Mouse (Mus musculus) heart, embryonic 14.5 days (tissue): ENCODE results near the gene Fmnl2. TPM values are rescaled to one million over a fixed set of nuclear protein-coding genes. Genes with fewer than 3 reads are reported as not detected.

ENCODE experiments used
- ATAC-seq: fragments of 200-750 bp; cut with Nextera tagmentation; 2 replicates; pipeline ENCODE4 v1.8.0; 2017; ENCODE audit warnings: low read depth, moderate TSS enrichment; ENCODE audit not compliant: insufficient number of reproducible peaks, insufficient read depth, low FRiP score
- H3K27ac ChIP-seq, 2 experiments: fragments of 200-500 bp in 1 of 2; fragments of 300-500 bp in 1 of 2; sonication (generic) in 1 of 2; replicated peaks in 1 of 2; 2 replicates each; pipeline ENCODE4 v1.5.1; 2012 to 2014; ENCODE audit warnings: low read depth in 2 of 2, low read length in 2 of 2, control low read depth in 1 of 2, mild to moderate bottlenecking in 1 of 2, mixed read lengths in 1 of 2; ENCODE audit not compliant: control insufficient read depth in 1 of 2, insufficient read depth in 1 of 2
- H3K27me3 ChIP-seq: fragments of 300-500 bp; sonication (generic); 2 replicates; pipeline ENCODE4 v1.6.1; 2014; ENCODE audit warnings: mild to moderate bottlenecking, low read length, control low read depth; ENCODE audit not compliant: control insufficient read depth, insufficient read depth
- H3K36me3 ChIP-seq: fragments of 300-500 bp; sonication (generic); 2 replicates; pipeline ENCODE4 v1.6.1; 2014; ENCODE audit warnings: mild to moderate bottlenecking, control low read depth, low read length, mixed read lengths; ENCODE audit not compliant: control insufficient read depth, insufficient read depth
- H3K4me1 ChIP-seq, 2 experiments: fragments of 200-500 bp in 1 of 2; fragments of 300-500 bp in 1 of 2; sonication (generic) in 1 of 2; 2 replicates each; pipeline ENCODE4 v1.6.1; 2012 to 2014; ENCODE audit warnings: low read length in 2 of 2, control low read depth in 1 of 2, mixed read lengths in 1 of 2; ENCODE audit not compliant: control insufficient read depth in 2 of 2, insufficient read depth in 2 of 2
- H3K4me2 ChIP-seq: fragments of 300-500 bp; sonication (generic); 2 replicates; pipeline ENCODE4 v1.6.1; 2014; ENCODE audit warnings: mild to moderate bottlenecking, low read length
- H3K4me3 ChIP-seq, 2 experiments: fragments of 200-500 bp in 1 of 2; fragments of 300-500 bp in 1 of 2; sonication (generic) in 1 of 2; 2 replicates each; pipeline ENCODE4 v1.5.1; 2012 to 2014; ENCODE audit warnings: low read length in 2 of 2, mild to moderate bottlenecking in 2 of 2, control low read depth in 1 of 2, low read depth in 1 of 2, moderate library complexity in 1 of 2; ENCODE audit not compliant: control insufficient read depth in 1 of 2, insufficient read depth in 1 of 2
- H3K9ac ChIP-seq: fragments of 300-500 bp; sonication (generic); 2 replicates; pipeline ENCODE4 v1.6.1; 2014; ENCODE audit warnings: mild to moderate bottlenecking, low read length
- H3K9me3 ChIP-seq: fragments of 300-500 bp; sonication (generic); 2 replicates; pipeline ENCODE4 v1.6.1; 2016; ENCODE audit warnings: low read length, control low read depth; ENCODE audit not compliant: control insufficient read depth
- WGBS: fragments of 180-500 bp; shearing (Covaris S2); extraction: QIAGEN DNeasy Blood & Tissue Kit; methylation state at CpG from one replicate; pipeline ENCODE4 v1.1.7; 2014; 5-methylcytosine and 5-hydroxymethylcytosine counted together
- polyA plus RNA-seq: library from polyadenylated mRNA; unstranded; fragments of >200 nt; fragmentation: Nextera tagmentation; extraction: Ambion mirVana; gene quantifications from 2 replicates; pipeline ENCODE4 v1.2.1, GENCODE M21; 2014

Fmnl2 gene
- polyA plus RNA-seq, 1 experiment from 2014 or later = 1.7 TPM

GRCm38 (mm10) chr2:53066973-53067372 is 209.3 kb downstream of the Fmnl2 start:
- 88% methylated on average over 2 of the region's 2 CpGs for WGBS
- no peak for ATAC-seq
- H3K36me3 ChIP-seq = no peaks in the 10 kb centered on the region
- H3K9me3 ChIP-seq = no peaks in the 10 kb centered on the region
- no peaks in the 10 kb centered on the region for H3K27me3 ChIP-seq
- H3K27ac ChIP-seq = no peak overlapping the region
- no peak overlapping the region for H3K9ac ChIP-seq
- no peaks in the 10 kb centered on the region for H3K4me1 ChIP-seq
- H3K4me2 ChIP-seq = no peak overlapping the region
- no peak overlapping the region for H3K4me3 ChIP-seq

DNA sequence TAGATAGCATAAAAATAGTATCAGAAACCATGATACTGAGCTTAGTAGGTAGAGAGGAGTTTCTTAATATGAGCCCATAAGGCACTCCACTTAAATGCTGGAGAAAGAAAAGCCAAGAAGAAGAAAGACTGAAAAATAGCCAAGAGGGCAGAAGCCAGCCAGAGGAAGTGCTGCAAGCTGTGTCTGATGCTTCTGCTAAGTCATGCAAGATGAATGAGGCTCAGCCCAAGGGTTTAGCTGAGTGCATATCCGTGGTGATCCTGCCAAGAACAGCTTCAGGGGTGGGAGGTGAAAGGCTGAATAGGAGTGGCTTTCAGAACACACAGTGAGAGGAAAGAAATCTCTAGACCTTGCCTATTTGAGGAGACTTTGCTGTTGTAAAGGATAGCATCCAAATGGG is 212.9 kb downstream of the Fmnl2 start:
- H3K4me3 ChIP-seq = no peak overlapping the region
- no peak overlapping the region for H3K27ac ChIP-seq
- H3K4me1 ChIP-seq = no peaks in the 10 kb centered on the region
- H3K27me3 ChIP-seq = no peaks in the 10 kb centered on the region
- no peak for ATAC-seq
- H3K9me3 ChIP-seq = no peaks in the 10 kb centered on the region
- 17% methylated on average over 1 of the region's 1 CpGs for WGBS
- H3K36me3 ChIP-seq = no peaks in the 10 kb centered on the region
- no peak overlapping the region for H3K9ac ChIP-seq
- H3K4me2 ChIP-seq = no peak overlapping the region

DNA sequence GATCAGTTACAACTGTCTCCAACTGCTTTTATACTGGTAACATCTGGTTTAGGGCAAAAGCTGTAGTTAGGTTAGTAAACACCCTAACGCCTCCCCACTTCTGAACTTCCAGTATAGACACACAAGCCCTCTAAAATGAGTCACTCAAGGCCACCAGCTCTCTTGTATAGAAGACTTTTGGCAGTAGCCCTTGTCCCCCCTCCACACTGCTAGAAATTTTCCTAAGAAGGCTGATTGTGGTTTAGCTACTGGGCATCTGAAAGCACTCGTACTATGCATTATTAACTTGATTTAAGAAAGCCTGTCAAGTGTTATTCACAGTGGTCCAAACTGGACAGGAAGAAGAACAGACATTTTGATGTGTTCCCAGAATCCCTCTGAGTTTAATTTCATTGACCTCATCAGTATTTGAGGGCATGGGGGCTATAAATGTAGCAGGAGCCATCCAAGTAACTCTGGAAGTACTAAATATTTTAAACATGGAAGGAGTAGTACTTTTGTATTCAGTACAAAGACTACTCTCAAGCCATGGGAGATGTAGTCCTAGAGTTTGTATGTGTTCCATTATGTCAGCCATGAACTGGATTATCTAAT is 222.1 kb downstream of the Fmnl2 start:
- WGBS = 79% methylated on average over 2 of the region's 2 CpGs
- Histone ChIP-seq H3K27me3 (no peaks in the 10 kb centered on the region), H3K4me3 (no peak overlapping the region), H3K27ac (no peak overlapping the region), H3K9me3 (no peaks in the 10 kb centered on the region), H3K36me3 (no peaks in the 10 kb centered on the region), H3K4me1 (no peaks in the 10 kb centered on the region), H3K4me2 (no peak overlapping the region), H3K9ac (no peak overlapping the region)
- no peak for ATAC-seq

DNA sequence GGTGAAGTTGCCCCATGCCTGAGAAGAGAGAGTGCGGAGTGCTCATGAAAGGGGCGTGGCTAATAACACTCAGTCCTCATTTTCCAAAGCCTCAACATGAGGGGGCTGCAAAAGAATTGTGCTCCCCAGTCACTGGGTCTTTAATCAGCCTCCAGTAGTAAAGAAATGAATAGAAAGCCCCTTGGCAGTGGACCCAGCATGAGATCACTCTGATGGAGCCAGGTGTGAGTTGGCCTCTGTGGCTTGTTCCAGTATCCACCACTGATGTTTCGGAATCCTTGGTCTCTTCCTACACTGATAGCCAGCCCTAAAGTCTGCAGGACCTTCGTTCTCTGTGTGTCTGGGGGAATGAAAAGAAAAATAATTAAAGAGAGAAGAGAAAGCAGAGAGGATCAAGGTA is 224.4 kb downstream of the Fmnl2 start:
- Histone ChIP-seq H3K27me3 (no peaks in the 10 kb centered on the region), H3K4me3 (no peak overlapping the region), H3K9me3 (no peaks in the 10 kb centered on the region), H3K27ac (no peak overlapping the region), H3K36me3 (no peaks in the 10 kb centered on the region), H3K9ac (no peak overlapping the region), H3K4me2 (no peak overlapping the region), H3K4me1 (no peaks in the 10 kb centered on the region)
- no peak for ATAC-seq
- 89% methylated on average over 4 of the region's 4 CpGs for WGBS

- Histone ChIP-seq H3K36me3 (no peaks in the 10 kb centered on the region), H3K4me3 (no peak overlapping the region), H3K9me3 (no peaks in the 10 kb centered on the region), H3K27ac (no peak overlapping the region), H3K9ac (no peak overlapping the region), H3K4me2 (no peak overlapping the region), H3K27me3 (no peaks in the 10 kb centered on the region), H3K4me1 (no peaks in the 10 kb centered on the region)
- 87% methylated on average over 5 of the region's 5 CpGs for WGBS
- ATAC-seq = no peak
These were observed 224.8 kb downstream of the Fmnl2 start for GRCm38 (mm10) chr2:53082501-53082900.

DNA sequence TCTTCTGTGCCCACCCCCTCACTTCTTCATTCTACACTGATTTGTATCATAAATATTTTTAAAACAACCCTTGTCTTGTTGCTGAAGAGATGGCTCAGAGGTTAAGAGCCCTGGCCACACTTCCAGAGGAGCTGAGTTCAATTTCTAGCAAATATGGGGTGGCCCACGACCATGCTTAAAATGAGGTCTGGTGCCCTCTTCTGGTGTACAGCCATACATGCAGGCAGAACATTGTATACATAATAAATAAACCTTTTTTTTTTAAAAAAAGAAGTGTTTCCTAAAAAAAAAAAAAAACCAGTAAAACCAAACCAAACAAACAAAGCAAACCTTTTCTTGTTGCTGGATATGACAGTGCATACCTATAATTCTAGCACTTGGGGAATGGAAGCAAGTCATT is 225.6 kb downstream of the Fmnl2 start:
- no peak overlapping the region for H3K4me3 ChIP-seq
- no peaks in the 10 kb centered on the region for H3K27me3 ChIP-seq
- 25% methylated on average over 1 of the region's 1 CpGs for WGBS
- no peaks in the 10 kb centered on the region for H3K36me3 ChIP-seq
- no peaks in the 10 kb centered on the region for H3K4me1 ChIP-seq
- no peak overlapping the region for H3K9ac ChIP-seq
- no peaks in the 10 kb centered on the region for H3K9me3 ChIP-seq
- H3K27ac ChIP-seq = no peak overlapping the region
- H3K4me2 ChIP-seq = no peak overlapping the region
- ATAC-seq = no peak

- H3K4me1 ChIP-seq = no peaks in the 10 kb centered on the region
- H3K4me2 ChIP-seq = no peak overlapping the region
- H3K9me3 ChIP-seq = no peaks in the 10 kb centered on the region
- ATAC-seq = no peak
- no peak overlapping the region for H3K27ac ChIP-seq
- H3K4me3 ChIP-seq = no peak overlapping the region
- 42% methylated on average over 9 of the region's 9 CpGs for WGBS
- H3K27me3 ChIP-seq = no peaks in the 10 kb centered on the region
- no peak overlapping the region for H3K9ac ChIP-seq
- no peaks in the 10 kb centered on the region for H3K36me3 ChIP-seq
These were observed 228.1 kb downstream of the Fmnl2 start for GRCm38 (mm10) chr2:53085617-53086202.

GRCm38 (mm10) chr2:53088744-53089143 is 231.1 kb downstream of the Fmnl2 start:
- H3K9ac ChIP-seq = no peak overlapping the region
- no peaks in the 10 kb centered on the region for H3K9me3 ChIP-seq
- no peaks in the 10 kb centered on the region for H3K4me1 ChIP-seq
- H3K4me3 ChIP-seq = no peak overlapping the region
- H3K4me2 ChIP-seq = no peak overlapping the region
- 76% methylated on average over 3 of the region's 3 CpGs for WGBS
- H3K36me3 ChIP-seq = no peaks in the 10 kb centered on the region
- H3K27me3 ChIP-seq = no peaks in the 10 kb centered on the region
- no peak for ATAC-seq
- no peak overlapping the region for H3K27ac ChIP-seq
